Mouse (Mus musculus) hindbrain, embryonic 11.5 days (tissue): ENCODE data around the gene Evx2. TPM values are rescaled to one million over a fixed set of nuclear protein-coding genes. Genes with fewer than 3 reads are reported as not detected.

Experiments used
- ATAC-seq: fragments of 200-750 bp; cut with Nextera tagmentation; 2 replicates; pipeline ENCODE4 v1.8.0; 2017; ENCODE audit warnings: mild to moderate bottlenecking, moderate TSS enrichment, moderate library complexity; ENCODE audit not compliant: low FRiP score
- DNase-seq: peaks from one replicate; pipeline ENCODE4 v3.0.0-alpha.2; 2015; ENCODE audit warnings: low spot score
- H3K27ac ChIP-seq: fragments of 300-500 bp; sonication (generic); 2 replicates; pipeline ENCODE4 v1.5.1; 2014; ENCODE audit warnings: mild to moderate bottlenecking, low read depth, low read length
- H3K27me3 ChIP-seq: fragments of 300-500 bp; sonication (generic); 2 replicates; pipeline ENCODE4 v1.6.1; 2014; ENCODE audit warnings: mild to moderate bottlenecking, low read length, moderate library complexity, mixed read lengths; ENCODE audit not compliant: control insufficient read depth, insufficient read depth
- H3K36me3 ChIP-seq: fragments of 300-500 bp; sonication (generic); 2 replicates; pipeline ENCODE4 v1.6.1; 2014; ENCODE audit warnings: mild to moderate bottlenecking, low read length, moderate library complexity, mixed read lengths; ENCODE audit not compliant: control insufficient read depth, insufficient read depth
- H3K4me1 ChIP-seq: fragments of 300-500 bp; sonication (generic); replicated peaks from 2 replicates; pipeline ENCODE4 v1.6.1; 2014; ENCODE audit warnings: low read length, mixed read lengths; ENCODE audit not compliant: control insufficient read depth, insufficient read depth
- H3K4me2 ChIP-seq: fragments of 300-500 bp; sonication (generic); replicated peaks from 2 replicates; pipeline ENCODE4 v1.6.1; 2014; ENCODE audit warnings: mild to moderate bottlenecking, low read depth, low read length
- H3K4me3 ChIP-seq: fragments of 300-500 bp; sonication (generic); 2 replicates; pipeline ENCODE4 v1.5.1; 2014; ENCODE audit warnings: low read depth, low read length
- H3K9ac ChIP-seq: fragments of 300-500 bp; sonication (generic); 2 replicates; pipeline ENCODE4 v1.6.1; 2014; ENCODE audit warnings: low read depth, low read length
- H3K9me3 ChIP-seq: fragments of 300-500 bp; sonication (generic); 2 replicates; pipeline ENCODE4 v1.6.1; 2016; ENCODE audit warnings: low read length; ENCODE audit not compliant: control insufficient read depth
- WGBS: fragments of 180-500 bp; shearing (Covaris S2); extraction: QIAGEN DNeasy Blood & Tissue Kit; methylation state at CpG from one replicate; pipeline ENCODE4 v1.1.7; 2014; 5-methylcytosine and 5-hydroxymethylcytosine counted together
- polyA plus RNA-seq: library from polyadenylated mRNA; unstranded; fragments of >200 nt; fragmentation: Nextera tagmentation; extraction: Ambion mirVana; gene quantifications from 2 replicates; pipeline ENCODE4 v1.2.1, GENCODE M21; 2014

Gene Evx2
- polyA plus RNA-seq, result 1.6 and 2.4 TPM in 2 replicates

GRCm38 (mm10) chr2:74659507-74660005 is at the start of gene Evx2:
TSS of gene Evx2 (minus strand) at chr2:74659557.
- DNase-seq (peak; percentile 72), ATAC-seq (no peak)
- H3K4me3 ChIP-seq, result peak within 1 kb of the TSS; percentile 28
- 2% methylated on average over 28 of the region's 28 CpGs for WGBS
- H3K4me1 ChIP-seq, result peaks cover 8% of the 10 kb centered on the region; the same call in 1 of the 2 replicates
- H3K9ac ChIP-seq, result peak within 1 kb of the TSS; percentile 49
- H3K27me3 ChIP-seq, result peaks cover 96% of the 10 kb centered on the region
- no peaks in the 10 kb centered on the region for H3K9me3 ChIP-seq
- H3K27ac ChIP-seq, result peak within 1 kb of the TSS; percentile 58
- 0 out of 2 replicates have a peak within 1 kb of the TSS, but pooled peaks have one; percentile 1 for H3K4me2 ChIP-seq
- H3K36me3 ChIP-seq, result no peaks in the 10 kb centered on the region

GRCm38 (mm10) chr2:74708676-74709075 is 49.3 kb upstream of the Evx2 start:
- Histone ChIP-seq H3K36me3 (no peaks in the 10 kb centered on the region), H3K4me2 (no peak overlapping the region), H3K9me3 (no peaks in the 10 kb centered on the region), H3K9ac (no peak overlapping the region), H3K27me3 (peaks cover 91% of the 10 kb centered on the region), H3K27ac (no peak overlapping the region), H3K4me3 (no peak overlapping the region), H3K4me1 (peaks cover 3% of the 10 kb centered on the region)
- ATAC-seq, result no peak
- whole genome bisulfite sequencing, result 7% methylated on average over 4 of the region's 4 CpGs
- DNase-seq, result no peak

GRCm38 (mm10) chr2:74707599-74707998 is 48.2 kb upstream of the Evx2 start:
- H3K4me2 ChIP-seq, result no peak overlapping the region
- ATAC-seq, result no peak

GRCm38 (mm10) chr2:74706393-74706960 is 47.1 kb upstream of the Evx2 start:
- H3K27me3 ChIP-seq, result peaks cover 86% of the 10 kb centered on the region
- no peaks in the 10 kb centered on the region for H3K9me3 ChIP-seq
- no peaks in the 10 kb centered on the region for H3K36me3 ChIP-seq
- no peak overlapping the region for H3K4me2 ChIP-seq
- DNase-seq (no peak), ATAC-seq (no peak)
- peaks cover 3% of the 10 kb centered on the region for H3K4me1 ChIP-seq
- no peak overlapping the region for H3K27ac ChIP-seq
- 3% methylated on average over 13 of the region's 13 CpGs for WGBS
- H3K9ac ChIP-seq, result no peak overlapping the region
- no peak overlapping the region for H3K4me3 ChIP-seq

More at GRCm38 (mm10) chr2:74707599-74707998, 48.2 kb upstream of the Evx2 start:
- peaks cover 3% of the 10 kb centered on the region for H3K4me1 ChIP-seq
- H3K4me3 ChIP-seq, result no peak overlapping the region
- no peak overlapping the region for H3K27ac ChIP-seq
- WGBS, result 6% methylated on average over 7 of the region's 7 CpGs
- no peak for DNase-seq
- H3K9ac ChIP-seq, result no peak overlapping the region
- peaks cover 90% of the 10 kb centered on the region for H3K27me3 ChIP-seq
- no peaks in the 10 kb centered on the region for H3K9me3 ChIP-seq
- H3K36me3 ChIP-seq, result no peaks in the 10 kb centered on the region

- no peak for DNase-seq
Measured at GRCm38 (mm10) chr2:74705467-74706089, 46.2 kb upstream of the Evx2 start.

GRCm38 (mm10) chr2:74704999-74705466 is 45.7 kb upstream of the Evx2 start:
- peak overlapping the region; percentile 38; the same call in 1 of the 2 replicates for H3K9ac ChIP-seq
- H3K27me3 ChIP-seq, result peaks cover 89% of the 10 kb centered on the region
- ATAC-seq, result peak; percentile 59
- peak overlapping the region; percentile 62 for H3K4me2 ChIP-seq
- peak overlapping the region; percentile 30 for H3K4me3 ChIP-seq
- H3K9me3 ChIP-seq, result no peaks in the 10 kb centered on the region
- H3K36me3 ChIP-seq, result no peaks in the 10 kb centered on the region
- no peak overlapping the region for H3K27ac ChIP-seq
- no peak for DNase-seq
- WGBS, result under 1% methylated on average over 26 of the region's 66 CpGs
- peaks cover 3% of the 10 kb centered on the region for H3K4me1 ChIP-seq

More at GRCm38 (mm10) chr2:74705467-74706089, 46.2 kb upstream of the Evx2 start:
- Histone ChIP-seq H3K4me2 (peak overlapping the region; percentile 62), H3K4me3 (peak overlapping the region; percentile 30), H3K9me3 (no peaks in the 10 kb centered on the region), H3K27ac (no peak overlapping the region), H3K9ac (peak overlapping the region; percentile 38; the same call in 1 of the 2 replicates), H3K27me3 (peaks cover 89% of the 10 kb centered on the region), H3K4me1 (peaks cover 3% of the 10 kb centered on the region), H3K36me3 (no peaks in the 10 kb centered on the region)
- under 1% methylated on average over 28 of the region's 85 CpGs for WGBS
- peak; percentile 66 for ATAC-seq

DNA sequence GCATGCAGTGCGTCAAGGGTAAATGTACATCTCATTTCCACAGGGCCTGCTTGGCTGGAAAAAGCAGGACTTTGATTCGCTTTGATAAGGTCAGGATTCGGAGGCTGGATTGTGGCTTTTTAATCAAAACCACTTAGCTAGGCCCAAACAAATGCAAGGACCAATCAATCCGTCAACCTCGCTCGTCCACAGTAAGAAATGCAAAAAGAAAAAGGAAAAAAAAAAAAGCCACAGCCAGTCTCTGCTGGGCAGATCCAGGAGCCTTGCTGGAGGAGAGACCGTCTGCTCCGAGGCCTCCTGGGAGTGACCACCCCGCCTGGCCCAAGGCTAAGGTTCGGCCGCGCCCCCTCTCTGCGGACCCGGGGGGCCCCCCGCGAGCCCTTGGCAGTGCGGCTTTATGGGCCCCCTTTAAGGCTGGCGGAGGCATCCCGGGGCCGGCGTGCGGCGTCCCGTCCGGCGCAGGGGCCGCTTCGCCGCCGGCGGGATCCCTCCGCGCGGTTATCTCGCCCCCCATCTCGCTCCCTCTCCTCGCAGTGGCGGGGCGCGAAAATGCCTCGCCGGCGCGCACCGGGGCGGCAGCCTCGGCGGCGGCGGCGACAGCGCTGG is 45.1 kb upstream of the Evx2 start, which contains the start of gene Hoxd8:
Gene Hoxd8, plus strand, starts transcription at position 223 of the 606 bp plus-strand sequence.
- Histone ChIP-seq H3K4me1 (peaks cover 3% of the 10 kb centered on the region), H3K9ac (peak within 1 kb of the TSS; percentile 38; the same call in 1 of the 2 replicates), H3K9me3 (no peaks in the 10 kb centered on the region), H3K4me2 (peak within 1 kb of the TSS; percentile 62), H3K27ac (no peak within 1 kb of the TSS), H3K36me3 (no peaks in the 10 kb centered on the region), H3K27me3 (peaks cover 89% of the 10 kb centered on the region), H3K4me3 (peak within 1 kb of the TSS; percentile 30)
- no peak for DNase-seq
- under 1% methylated on average over 38 of the region's 52 CpGs for WGBS
- peak; percentile 18; the same call in 1 of the 2 replicates for ATAC-seq

GRCm38 (mm10) chr2:74703720-74704392 is 44.5 kb upstream of the Evx2 start:
- Histone ChIP-seq H3K9me3 (no peaks in the 10 kb centered on the region), H3K27ac (no peak overlapping the region), H3K27me3 (peaks cover 89% of the 10 kb centered on the region), H3K4me3 (no peak overlapping the region), H3K36me3 (no peaks in the 10 kb centered on the region), H3K9ac (no peak overlapping the region), H3K4me2 (no peak overlapping the region), H3K4me1 (peaks cover 3% of the 10 kb centered on the region)
- DNase-seq, result no peak
- ATAC-seq, result no peak
- 1% methylated on average over 26 of the region's 26 CpGs for WGBS
